Mouse (Mus musculus): Measurements from ENCODE around the gene Lsm2. TPM values are rescaled to one million over a fixed set of nuclear protein-coding genes. Genes with fewer than 3 reads are reported as not detected.
"Not testable (repeated sequence)": the region's sequence is repeated elsewhere in the genome, so short reads cannot be mapped to it uniquely, and the experiment has no call there.

Gene Lsm2
- polyA plus RNA-seq, 1 experiment from 2014 or later, result 216 TPM

DNA sequence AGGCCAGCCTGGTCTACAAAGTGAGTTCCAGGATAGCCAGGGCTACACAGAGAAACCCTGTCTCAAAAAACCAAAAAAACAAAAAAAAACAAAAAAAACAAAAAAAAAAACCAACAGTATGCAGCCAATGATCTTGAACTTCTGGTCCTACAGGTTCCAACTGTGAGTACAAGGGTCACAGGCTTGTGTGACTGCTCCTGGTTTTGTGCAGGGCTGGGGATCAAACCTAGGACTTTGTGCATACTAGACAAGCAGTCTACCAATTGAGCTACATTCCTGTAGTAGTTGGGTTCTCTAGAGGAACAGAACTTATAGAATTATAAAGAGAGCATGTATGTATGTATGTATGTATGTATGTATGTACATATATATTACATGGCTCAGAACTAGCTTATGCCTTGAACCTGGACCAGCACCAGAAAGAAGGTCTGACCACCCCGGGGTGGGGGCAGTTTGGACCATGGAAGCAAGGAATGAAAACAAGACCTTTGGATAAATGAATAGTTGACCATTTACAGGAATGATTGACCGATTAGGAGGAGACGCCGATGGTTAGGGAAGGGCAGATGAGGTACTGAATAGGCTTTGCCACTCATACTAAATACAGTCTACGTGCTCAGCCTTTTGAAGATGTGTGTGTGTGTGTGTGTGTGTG is 35.0 kb upstream of the Lsm2 start:
- Histone ChIP-seq H3K27me3 (replicated peaks; ENCODE audit: control insufficient read depth, insufficient read depth, low read length) (no peaks in the 10 kb centered on the region), H3K27ac (ENCODE audit: low read depth) (no peak overlapping the region), H3K4me3 (ENCODE audit: low read depth, low read length) (no peak overlapping the region), H3K9ac (ENCODE audit: low read length) (no peak overlapping the region), H3K9me3 (ENCODE audit: control insufficient read depth, low read length) (0 out of 2 replicates have a peak, but pooled peaks cover 2% of the 10 kb centered on the region), H3K4me2 (ENCODE audit: low read length) (no peak overlapping the region), H3K36me3 (ENCODE audit: control insufficient read depth, insufficient read depth, low read length) (peaks cover 21% of the 10 kb centered on the region), H3K4me1 (replicated peaks; ENCODE audit: control insufficient read depth, insufficient read depth, low read length) (peaks cover 8% of the 10 kb centered on the region)
- 90% methylated on average over 5 of the region's 5 CpGs for WGBS
- ATAC-seq (replicated peaks; ENCODE audit: low FRiP score, low TSS enrichment, low read depth) (no peak), DNase-seq (ENCODE audit: low spot score) (no peak)

DNA sequence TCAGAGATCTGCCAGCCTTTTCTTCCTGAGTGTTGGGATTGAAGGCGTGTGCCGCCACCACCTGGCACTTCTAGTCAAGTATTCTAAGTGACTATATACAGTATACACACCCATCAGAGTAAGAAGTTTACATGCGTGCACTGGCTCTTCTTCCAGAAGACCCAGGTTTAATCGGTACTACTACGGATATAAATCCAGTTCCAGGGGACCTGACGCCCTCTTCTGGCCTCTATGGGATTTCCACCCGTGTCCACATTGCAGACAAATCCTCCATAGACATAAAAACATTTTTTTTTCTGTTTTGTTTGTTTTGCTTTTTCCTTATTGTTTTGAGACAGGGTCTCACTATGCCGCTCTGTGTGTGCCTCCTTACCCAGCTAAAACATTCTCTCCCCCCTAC is 34.1 kb upstream of the Lsm2 start:
- peaks cover 4% of the 10 kb centered on the region; the same call in 1 of the 2 replicates for H3K4me1 ChIP-seq (replicated peaks; ENCODE audit: control insufficient read depth, insufficient read depth, low read length)
- H3K4me3 ChIP-seq (ENCODE audit: low read depth, low read length), result no peak overlapping the region
- H3K4me2 ChIP-seq (ENCODE audit: low read length), result no peak overlapping the region
- WGBS, result 27% methylated on average over 8 of the region's 8 CpGs
- H3K9me3 ChIP-seq (ENCODE audit: control insufficient read depth, low read length), result 0 out of 2 replicates have a peak, but pooled peaks cover 2% of the 10 kb centered on the region
- no peak for ATAC-seq (replicated peaks; ENCODE audit: low FRiP score, low TSS enrichment, low read depth)
- no peak for DNase-seq (ENCODE audit: low spot score)
- H3K9ac ChIP-seq (ENCODE audit: low read length), result no peak overlapping the region
- no peaks in the 10 kb centered on the region for H3K27me3 ChIP-seq (replicated peaks; ENCODE audit: control insufficient read depth, insufficient read depth, low read length)
- H3K36me3 ChIP-seq (ENCODE audit: control insufficient read depth, insufficient read depth, low read length), result peaks cover 21% of the 10 kb centered on the region
- no peak overlapping the region for H3K27ac ChIP-seq (ENCODE audit: low read depth)

DNA sequence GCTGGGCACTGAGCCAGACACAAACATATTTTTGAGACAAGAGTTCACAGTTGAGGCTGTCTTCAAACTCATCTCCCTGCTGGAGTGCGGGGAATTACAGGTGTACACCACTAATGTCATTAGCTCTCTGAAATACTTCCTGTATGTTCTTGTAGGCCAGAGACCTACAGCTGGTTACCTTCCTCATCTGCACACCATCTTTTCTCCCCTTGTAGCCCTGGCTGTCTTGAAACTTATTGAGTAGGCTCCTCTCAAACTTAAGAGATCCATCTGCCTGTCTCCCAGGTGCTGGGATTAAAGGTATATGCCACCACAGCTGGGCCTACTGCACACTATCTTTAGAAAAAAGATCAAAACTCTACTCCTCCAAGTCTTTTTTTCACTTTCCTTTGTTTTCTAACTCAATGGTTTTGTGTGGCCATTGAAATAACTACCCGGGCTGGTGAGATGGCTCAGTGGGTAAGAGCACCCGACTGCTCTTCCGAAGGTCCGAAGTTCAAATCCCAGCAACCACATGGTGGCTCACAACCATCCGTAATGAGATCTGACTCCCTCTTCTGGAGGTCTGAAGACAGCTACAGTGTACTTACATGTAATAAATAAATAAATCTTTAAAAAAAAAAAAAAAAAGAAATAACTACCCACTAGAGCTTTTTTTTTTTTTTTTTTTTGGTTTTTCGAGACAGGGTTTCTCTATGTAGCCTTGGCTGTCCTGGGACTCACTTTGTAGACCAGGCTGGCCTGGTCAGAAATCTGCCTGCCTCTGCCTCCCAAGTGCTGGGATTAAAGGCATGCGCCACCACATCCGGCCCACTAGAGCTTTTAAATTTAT is 32.7 kb upstream of the Lsm2 start:
- H3K9me3 ChIP-seq (ENCODE audit: control insufficient read depth, low read length); H3K9ac ChIP-seq (ENCODE audit: low read length); DNase-seq (ENCODE audit: low spot score); H3K4me2 ChIP-seq (ENCODE audit: low read length); H3K4me3 ChIP-seq (ENCODE audit: low read depth, low read length); ATAC-seq (replicated peaks; ENCODE audit: low FRiP score, low TSS enrichment, low read depth); H3K27me3 ChIP-seq (replicated peaks; ENCODE audit: control insufficient read depth, insufficient read depth, low read length); H3K4me1 ChIP-seq (replicated peaks; ENCODE audit: control insufficient read depth, insufficient read depth, low read length): not testable (repeated sequence)
- WGBS, result 66% methylated on average over 9 of the region's 9 CpGs
- H3K27ac ChIP-seq (ENCODE audit: low read depth), result peak overlapping the region; percentile 96
- H3K36me3 ChIP-seq (ENCODE audit: control insufficient read depth, insufficient read depth, low read length), result peaks cover 21% of the 10 kb centered on the region

GRCm38 (mm10) chr17:34949553-34949969 is 32.1 kb upstream of the Lsm2 start:
- Histone ChIP-seq H3K4me1 (replicated peaks; ENCODE audit: control insufficient read depth, insufficient read depth, low read length) (peaks cover 4% of the 10 kb centered on the region; the same call in 1 of the 2 replicates), H3K27ac (ENCODE audit: low read depth) (peak overlapping the region; percentile 96), H3K9ac (ENCODE audit: low read length) (no peak overlapping the region; the same call in 1 of the 2 replicates), H3K27me3 (replicated peaks; ENCODE audit: control insufficient read depth, insufficient read depth, low read length) (no peaks in the 10 kb centered on the region), H3K36me3 (ENCODE audit: control insufficient read depth, insufficient read depth, low read length) (peaks cover 21% of the 10 kb centered on the region), H3K4me2 (ENCODE audit: low read length) (peak overlapping the region; percentile 91), H3K9me3 (ENCODE audit: control insufficient read depth, low read length) (0 out of 2 replicates have a peak, but pooled peaks cover 2% of the 10 kb centered on the region), H3K4me3 (ENCODE audit: low read depth, low read length) (peak overlapping the region; percentile 100; the same call in 1 of the 2 replicates)
- 40% methylated on average over 4 of the region's 4 CpGs for WGBS
- ATAC-seq (replicated peaks; ENCODE audit: low FRiP score, low TSS enrichment, low read depth), result 0 out of 2 replicates have a peak, but pooled peaks have one; percentile 3
- DNase-seq (ENCODE audit: low spot score), result peak; percentile 59

- WGBS, result 32% methylated on average over 10 of the region's 10 CpGs
- Histone ChIP-seq H3K27me3 (replicated peaks; ENCODE audit: control insufficient read depth, insufficient read depth, low read length) (no peaks in the 10 kb centered on the region), H3K4me1 (replicated peaks; ENCODE audit: control insufficient read depth, insufficient read depth, low read length) (peaks cover 4% of the 10 kb centered on the region; the same call in 1 of the 2 replicates), H3K36me3 (ENCODE audit: control insufficient read depth, insufficient read depth, low read length) (peaks cover 21% of the 10 kb centered on the region), H3K9me3 (ENCODE audit: control insufficient read depth, low read length) (no peaks in the 10 kb centered on the region), H3K9ac (ENCODE audit: low read length) (peak overlapping the region; percentile 100), H3K4me3 (ENCODE audit: low read depth, low read length) (peak overlapping the region; percentile 100), H3K27ac (ENCODE audit: low read depth) (peak overlapping the region; percentile 96), H3K4me2 (ENCODE audit: low read length) (peak overlapping the region; percentile 91)
- ATAC-seq (replicated peaks; ENCODE audit: low FRiP score, low TSS enrichment, low read depth) (peak; percentile 43), DNase-seq (ENCODE audit: low spot score) (peak; percentile 73)
These were observed 30.9 kb upstream of the Lsm2 start for GRCm38 (mm10) chr17:34950514-34951455.

- Histone ChIP-seq H3K9ac (ENCODE audit: low read length) (peak overlapping the region; percentile 100), H3K4me2 (ENCODE audit: low read length) (peak overlapping the region; percentile 91), H3K4me1 (replicated peaks; ENCODE audit: control insufficient read depth, insufficient read depth, low read length) (peaks cover 4% of the 10 kb centered on the region; the same call in 1 of the 2 replicates), H3K36me3 (ENCODE audit: control insufficient read depth, insufficient read depth, low read length) (peaks cover 21% of the 10 kb centered on the region), H3K9me3 (ENCODE audit: control insufficient read depth, low read length) (no peaks in the 10 kb centered on the region), H3K4me3 (ENCODE audit: low read depth, low read length) (peak overlapping the region; percentile 100), H3K27ac (ENCODE audit: low read depth) (peak overlapping the region; percentile 96), H3K27me3 (replicated peaks; ENCODE audit: control insufficient read depth, insufficient read depth, low read length) (no peaks in the 10 kb centered on the region; the same call in 1 of the 2 replicates)
- no peak for DNase-seq (ENCODE audit: low spot score)
- ATAC-seq (replicated peaks; ENCODE audit: low FRiP score, low TSS enrichment, low read depth), result peak; percentile 16; the same call in 1 of the 2 replicates
- under 1% methylated on average over 29 of the region's 29 CpGs for WGBS
These were observed 29.9 kb upstream of the Lsm2 start for GRCm38 (mm10) chr17:34951636-34952377.

DNA sequence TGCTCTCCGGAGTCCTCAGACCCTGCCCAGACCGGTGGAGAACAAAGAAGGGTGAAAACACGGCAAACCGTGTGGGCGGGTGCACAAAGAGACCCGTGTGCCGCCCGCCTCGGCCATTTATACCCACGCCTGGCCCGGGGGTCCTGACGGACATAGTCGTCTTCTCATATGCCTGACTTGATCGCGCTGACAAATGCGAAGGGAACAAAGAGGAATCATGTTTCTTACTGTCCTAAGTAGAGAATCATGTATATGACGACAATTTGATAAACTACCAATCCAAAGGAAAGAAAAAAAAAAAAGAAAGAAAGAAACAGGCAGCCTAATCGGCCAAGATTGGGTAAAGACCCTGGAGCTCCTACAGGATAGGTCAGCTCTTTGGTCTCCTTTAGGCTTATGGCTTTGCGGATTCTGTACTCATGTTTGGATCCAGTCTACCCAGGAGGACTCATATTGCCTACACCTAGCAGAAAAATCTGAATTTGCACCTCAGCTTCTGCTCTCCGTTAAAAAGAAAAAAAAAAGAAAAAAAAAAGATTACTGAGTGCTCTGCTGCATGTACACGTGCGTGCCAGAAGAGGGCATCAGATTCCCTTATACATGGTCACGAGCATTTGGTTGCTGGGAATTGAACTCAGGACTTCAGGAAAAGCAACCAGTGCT is 29.2 kb upstream of the Lsm2 start:
- Histone ChIP-seq H3K27ac (ENCODE audit: low read depth) (peak overlapping the region; percentile 96), H3K4me1 (replicated peaks; ENCODE audit: control insufficient read depth, insufficient read depth, low read length) (peaks cover 4% of the 10 kb centered on the region; the same call in 1 of the 2 replicates), H3K36me3 (ENCODE audit: control insufficient read depth, insufficient read depth, low read length) (peaks cover 21% of the 10 kb centered on the region), H3K9me3 (ENCODE audit: control insufficient read depth, low read length) (no peaks in the 10 kb centered on the region), H3K27me3 (replicated peaks; ENCODE audit: control insufficient read depth, insufficient read depth, low read length) (no peaks in the 10 kb centered on the region; the same call in 1 of the 2 replicates), H3K4me3 (ENCODE audit: low read depth, low read length) (peak overlapping the region; percentile 100), H3K4me2 (ENCODE audit: low read length) (peak overlapping the region; percentile 91), H3K9ac (ENCODE audit: low read length) (peak overlapping the region; percentile 100)
- DNase-seq (ENCODE audit: low spot score), result peak; percentile 98
- WGBS, result under 1% methylated on average over 23 of the region's 23 CpGs
- ATAC-seq (replicated peaks; ENCODE audit: low FRiP score, low TSS enrichment, low read depth), result peak; percentile 74
